Mouse (Mus musculus) intestine, postnatal 0 days (tissue): ENCODE measurements at regions not wholly inside any gene's neighbourhood (a gene's known extent, or its start where the extent isn't known, plus 50 kb on each side); places are given as distances from the start of the nearest gene placed in this dataset.

Source experiments
- ATAC-seq: fragments of 200-750 bp; cut with Nextera tagmentation; 2 replicates; pipeline ENCODE4 v1.8.0; 2017; ENCODE audit warnings: mild to moderate bottlenecking, moderate TSS enrichment, moderate library complexity
- H3K27ac ChIP-seq: fragments of 300-500 bp; sonication (generic); 2 replicates; pipeline ENCODE4 v1.5.1; 2014; ENCODE audit warnings: mild to moderate bottlenecking, low read depth, low read length, moderate library complexity
- H3K27me3 ChIP-seq: fragments of 300-500 bp; sonication (generic); replicated peaks from 2 replicates; pipeline ENCODE4 v1.6.1; 2014; ENCODE audit warnings: low read length, mixed read lengths; ENCODE audit not compliant: control insufficient read depth, insufficient read depth
- H3K36me3 ChIP-seq: fragments of 300-500 bp; sonication (generic); 2 replicates; pipeline ENCODE4 v1.6.1; 2014; ENCODE audit warnings: mild to moderate bottlenecking, moderate library complexity; ENCODE audit not compliant: control insufficient read depth, insufficient read depth
- H3K4me1 ChIP-seq: fragments of 300-500 bp; sonication (generic); replicated peaks from 2 replicates; pipeline ENCODE4 v1.6.1; 2014; ENCODE audit warnings: antibody characterized with exemption, low read length, mixed read lengths; ENCODE audit not compliant: control insufficient read depth, insufficient read depth
- H3K4me2 ChIP-seq: fragments of 300-500 bp; sonication (generic); replicated peaks from 2 replicates; pipeline ENCODE4 v1.6.1; 2014; ENCODE audit warnings: low read depth, mild to moderate bottlenecking, moderate library complexity
- H3K4me3 ChIP-seq: fragments of 300-500 bp; sonication (generic); 2 replicates; pipeline ENCODE4 v1.5.1; 2014; ENCODE audit warnings: low read depth, low read length
- H3K9ac ChIP-seq: fragments of 300-500 bp; sonication (generic); 2 replicates; pipeline ENCODE4 v1.6.1; 2014; ENCODE audit warnings: mild to moderate bottlenecking, low read depth, low read length
- H3K9me3 ChIP-seq: fragments of 300-500 bp; sonication (generic); 2 replicates; pipeline ENCODE4 v1.6.1; 2016; ENCODE audit warnings: mixed run types; ENCODE audit not compliant: control insufficient read depth
- CTCF ChIP-seq: sonication (generic); IDR thresholded peaks from 2 replicates; pipeline ENCODE4 v1.5.1; 2016; ENCODE audit warnings: low read depth, mild to moderate bottlenecking, control low read depth, antibody characterized with exemption, moderate library complexity
- WGBS: fragments of 180-500 bp; shearing (Covaris S2); extraction: QIAGEN DNeasy Blood & Tissue Kit; methylation state at CpG from one replicate; pipeline ENCODE4 v1.1.7; 2014; 5-methylcytosine and 5-hydroxymethylcytosine counted together

- no peak overlapping the region for H3K4me2 ChIP-seq
- H3K4me1 ChIP-seq: no peaks in the 10 kb centered on the region
- no peak overlapping the region for H3K9ac ChIP-seq
- H3K4me3 ChIP-seq: no peak overlapping the region
- H3K27me3 ChIP-seq: no peaks in the 10 kb centered on the region
- TF ChIP-seq CTCF: no peak
- 71% methylated on average over 1 of the region's 1 CpGs for WGBS
- H3K27ac ChIP-seq: no peak overlapping the region
- H3K36me3 ChIP-seq: no peaks in the 10 kb centered on the region
- no peak for ATAC-seq
- H3K9me3 ChIP-seq: no peaks in the 10 kb centered on the region
Measured at GRCm38 (mm10) chr3:34457821-34458220, 192.4 kb upstream of the Sox2 start.

- WGBS: 75% methylated on average over 23 of the region's 23 CpGs
- ATAC-seq: no peak
- Histone ChIP-seq H3K4me1 (no peaks in the 10 kb centered on the region), H3K4me2 (no peak overlapping the region), H3K9me3 (no peaks in the 10 kb centered on the region), H3K27me3 (no peaks in the 10 kb centered on the region), H3K27ac (no peak overlapping the region), H3K4me3 (no peak overlapping the region), H3K9ac (no peak overlapping the region), H3K36me3 (no peaks in the 10 kb centered on the region)
- no peak for TF ChIP-seq CTCF
Measured at GRCm38 (mm10) chr3:34456488-34457433, 193.4 kb upstream of the Sox2 start.

DNA sequence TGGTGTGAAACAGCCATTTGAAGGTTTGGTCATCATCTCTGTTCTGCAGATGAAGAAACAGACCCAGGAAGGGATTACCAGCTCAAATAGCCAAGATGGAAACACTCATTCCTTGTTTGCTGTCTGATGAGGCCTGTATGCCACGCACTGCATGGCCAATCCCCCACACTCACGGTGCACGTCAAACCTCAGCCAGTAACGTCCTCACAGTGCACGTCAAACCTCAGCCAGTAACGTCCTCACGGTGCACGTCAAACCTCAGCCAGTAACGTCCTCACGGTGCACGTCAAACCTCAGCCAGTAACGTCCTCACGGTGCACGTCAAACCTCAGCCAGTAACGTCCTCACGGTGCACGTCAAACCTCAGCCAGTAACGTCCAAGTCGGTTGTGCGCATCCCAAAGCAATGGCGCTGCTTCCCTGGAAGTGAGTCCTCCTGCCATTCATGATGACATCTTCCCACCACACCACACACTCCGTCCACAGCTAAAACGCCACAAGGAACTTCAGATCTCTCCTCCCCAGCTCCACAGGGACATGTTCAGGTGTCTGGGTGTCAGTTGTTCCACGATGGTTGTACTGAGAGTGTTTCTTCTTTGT lies 196.1 kb upstream of the Sox2 start:
- Histone ChIP-seq H3K27me3 (no peaks in the 10 kb centered on the region), H3K27ac (no peak overlapping the region), H3K4me1 (no peaks in the 10 kb centered on the region), H3K9me3 (no peaks in the 10 kb centered on the region), H3K36me3 (no peaks in the 10 kb centered on the region), H3K9ac (no peak overlapping the region), H3K4me3 (no peak overlapping the region), H3K4me2 (no peak overlapping the region)
- ATAC-seq: no peak
- WGBS: 90% methylated on average over 21 of the region's 24 CpGs
- TF ChIP-seq CTCF: no peak

DNA sequence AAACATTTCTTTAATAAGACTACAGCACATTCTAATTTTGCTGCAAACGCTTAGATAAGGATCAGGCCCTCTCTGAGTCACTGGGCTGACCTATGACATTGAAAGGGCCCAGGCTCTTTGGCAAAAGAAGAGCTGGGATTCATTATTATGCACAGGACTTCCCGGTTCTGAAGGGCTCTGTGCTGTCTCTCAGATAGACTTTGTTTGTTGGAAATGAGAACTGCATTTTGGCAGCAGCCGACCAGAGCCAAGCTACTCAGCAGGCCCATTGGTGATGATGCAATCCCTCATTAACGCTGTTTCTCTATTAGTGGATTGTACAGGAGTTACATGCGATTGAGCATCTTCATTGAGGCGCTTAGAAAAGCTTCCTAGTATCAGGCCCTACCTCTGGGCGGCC lies 204.9 kb upstream of the Sox2 start:
- Histone ChIP-seq H3K4me1 (no peaks in the 10 kb centered on the region), H3K27ac (no peak overlapping the region), H3K27me3 (no peaks in the 10 kb centered on the region), H3K4me3 (no peak overlapping the region), H3K9me3 (no peaks in the 10 kb centered on the region), H3K4me2 (no peak overlapping the region), H3K9ac (no peak overlapping the region), H3K36me3 (no peaks in the 10 kb centered on the region)
- WGBS: 55% methylated on average over 7 of the region's 7 CpGs
- no peak for TF ChIP-seq CTCF
- no peak for ATAC-seq

GRCm38 (mm10) chr3:34444802-34445201 lies 205.4 kb upstream of the Sox2 start:
- no peak overlapping the region for H3K9ac ChIP-seq

DNA sequence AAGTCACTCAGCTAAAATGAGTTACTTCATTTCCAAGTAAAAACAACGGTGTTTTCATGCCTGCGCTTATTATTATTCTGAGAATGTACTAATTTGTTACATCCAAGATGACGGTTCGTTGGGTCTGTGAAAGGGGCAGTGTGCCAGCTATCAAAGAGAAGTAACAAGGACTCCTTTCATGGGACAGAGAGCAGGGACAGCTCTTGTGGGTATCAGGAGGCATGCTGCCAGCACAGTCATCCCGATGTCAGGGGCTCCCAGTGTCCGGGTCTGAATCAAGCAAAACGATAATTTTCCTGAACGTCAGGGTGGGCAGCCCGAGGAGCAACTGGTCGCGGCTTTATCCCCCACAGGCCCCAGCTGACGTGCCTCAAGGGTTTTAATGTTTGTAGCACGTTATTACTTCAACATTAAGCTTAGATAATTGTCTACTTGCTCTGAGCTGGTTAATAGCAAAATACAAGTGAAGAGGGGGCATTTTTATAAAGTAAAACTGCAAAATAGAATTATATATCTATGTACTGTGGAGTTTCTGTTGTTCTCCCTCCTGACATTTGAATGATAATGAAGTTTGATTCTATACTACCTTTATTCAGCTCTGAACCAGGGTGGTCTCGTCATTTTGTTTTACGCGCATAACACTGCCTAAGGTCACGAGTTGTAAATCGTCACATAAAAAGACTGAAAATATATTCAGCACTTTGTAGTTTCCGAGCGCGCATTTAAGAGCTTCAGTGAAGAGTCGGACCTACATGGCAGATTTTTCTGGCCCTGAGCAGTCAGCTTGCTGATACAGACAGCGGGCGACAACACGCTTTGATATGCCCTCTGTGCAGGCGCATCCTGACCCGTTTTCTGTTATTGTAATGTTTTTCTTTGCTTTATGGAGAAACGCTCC lies 206.2 kb upstream of the Sox2 start:
- no peak overlapping the region for H3K4me2 ChIP-seq
- ATAC-seq: no peak
- TF ChIP-seq CTCF: no peak
- no peak overlapping the region for H3K27ac ChIP-seq
- H3K4me3 ChIP-seq: no peak overlapping the region
- no peaks in the 10 kb centered on the region for H3K27me3 ChIP-seq
- 73% methylated on average over 28 of the region's 28 CpGs for WGBS
- H3K36me3 ChIP-seq: no peaks in the 10 kb centered on the region
- H3K9me3 ChIP-seq: no peaks in the 10 kb centered on the region
- H3K4me1 ChIP-seq: no peaks in the 10 kb centered on the region
- H3K9ac ChIP-seq: no peak overlapping the region

More at GRCm38 (mm10) chr3:34444802-34445201, 205.4 kb upstream of the Sox2 start:
- TF ChIP-seq CTCF: no peak
- no peak overlapping the region for H3K27ac ChIP-seq
- H3K4me3 ChIP-seq: no peak overlapping the region
- WGBS: 31% methylated on average over 5 of the region's 5 CpGs
- H3K9me3 ChIP-seq: no peaks in the 10 kb centered on the region
- H3K4me1 ChIP-seq: no peaks in the 10 kb centered on the region
- no peak for ATAC-seq
- no peaks in the 10 kb centered on the region for H3K36me3 ChIP-seq
- no peaks in the 10 kb centered on the region for H3K27me3 ChIP-seq
- H3K4me2 ChIP-seq: no peak overlapping the region
